In genomic region chr14:23712891-23713290, GRCm38 (mm10) we compare ENCODE assay signal across 18 mouse cellular contexts.
"Had no signal": no experiment of that assay in that cellular context is flagged by ENCODE, and none has a peak within 500 bp of the region (broad histone marks: within the 10 kb centered on the region; RNA-seq: fewer than 3 reads in every experiment).

No protein-coding gene starts in this region.

- H3K36me3 ChIP-seq: lung, embryonic 15.5 days; midbrain, embryonic 12.5 days; neural tube, embryonic 12.5 days; stomach, embryonic 15.5 days had no signal

- H3K27ac ChIP-seq: lung, embryonic 15.5 days; macrophage; midbrain, embryonic 12.5 days; neural tube, embryonic 12.5 days; stomach, embryonic 15.5 days; stomach, postnatal 0 days had no signal

- H3K4me3 ChIP-seq: lung, embryonic 15.5 days; megakaryocyte, embryonic 14.5 days; midbrain, embryonic 12.5 days; neural tube, embryonic 12.5 days; stomach, embryonic 15.5 days had no signal

- H3K4me1 ChIP-seq: lung, embryonic 15.5 days; megakaryocyte, embryonic 14.5 days; stomach, embryonic 15.5 days had no signal

- DNase-seq: liver, postnatal 0 days; lung, adult 2 months; lung, postnatal 14 days; lung, postnatal 36 days; midbrain, embryonic 14.5 days; right cerebral cortex, postnatal 14 days; thymus, adult 2 months; thymus, postnatal 25 days; thymus, postnatal 4 days had no signal

- ATAC-seq: liver, postnatal 0 days; lung, postnatal 0 days; midbrain, embryonic 16.5 days had no signal

- H3K9ac ChIP-seq: liver, postnatal 0 days; lung, embryonic 15.5 days; midbrain, embryonic 12.5 days; neural tube, embryonic 12.5 days; stomach, embryonic 15.5 days had no signal

- H3K27me3 ChIP-seq: lung, embryonic 15.5 days; megakaryocyte, embryonic 14.5 days; midbrain, embryonic 12.5 days; neural tube, embryonic 12.5 days; stomach, embryonic 15.5 days had no signal

- H3K9me3 ChIP-seq: lung, embryonic 15.5 days; midbrain, embryonic 12.5 days; neural tube, embryonic 12.5 days; stomach, embryonic 15.5 days had no signal

- H3K4me2 ChIP-seq: lung, embryonic 15.5 days; midbrain, embryonic 12.5 days; neural tube, embryonic 12.5 days; stomach, embryonic 15.5 days had no signal
